Comparison of ENCODE assay signal across 15 mouse cellular contexts in the genomic region with DNA sequence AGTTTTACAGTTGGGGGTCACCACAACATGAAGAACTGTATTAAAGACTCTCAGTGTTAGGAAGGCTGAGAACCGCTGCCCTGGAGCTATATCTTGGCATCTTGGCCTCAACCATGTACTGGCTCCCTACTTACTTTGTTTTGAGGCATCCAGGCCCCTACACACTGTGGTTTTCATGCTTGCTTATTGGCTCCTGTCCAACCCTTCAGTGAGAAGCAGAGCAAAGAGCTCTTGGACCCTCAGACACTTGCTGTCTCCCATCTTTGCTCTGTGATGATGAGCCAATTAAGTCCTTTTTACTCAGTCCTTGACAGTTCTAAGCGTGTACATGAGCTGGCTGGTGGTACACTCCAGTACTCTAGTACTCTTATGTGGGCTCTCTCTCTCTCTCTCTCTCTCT.
"Had no signal": no experiment of that assay in that cellular context is flagged by ENCODE, and none has a peak within 500 bp of the region (broad histone marks: within the 10 kb centered on the region; RNA-seq: fewer than 3 reads in every experiment).

No protein-coding gene starts in this region.

- H3K36me3 ChIP-seq: midbrain, embryonic 13.5 days; midbrain, embryonic 15.5 days; neural tube, embryonic 12.5 days; stomach, embryonic 15.5 days had no signal

- H3K27me3 ChIP-seq: megakaryocyte, embryonic 14.5 days; stomach, embryonic 15.5 days had no signal

- ATAC-seq: liver, postnatal 0 days; midbrain, embryonic 13.5 days; midbrain, embryonic 15.5 days had no signal

- DNase-seq: liver, postnatal 0 days; lung, adult 2 months; lung, postnatal 10 days; right cerebral cortex, postnatal 14 days; thymus, adult 2 months; thymus, postnatal 25 days; thymus, postnatal 4 days had no signal

- H3K9me3 ChIP-seq: megakaryocyte, embryonic 14.5 days; midbrain, embryonic 13.5 days; midbrain, embryonic 15.5 days; neural tube, embryonic 12.5 days; stomach, embryonic 15.5 days had no signal

- H3K4me2 ChIP-seq: midbrain, embryonic 11.5 days; midbrain, embryonic 13.5 days; midbrain, embryonic 15.5 days; neural tube, embryonic 12.5 days; stomach, embryonic 15.5 days had no signal

- H3K27ac ChIP-seq: macrophage; midbrain, embryonic 13.5 days; midbrain, embryonic 15.5 days; neural tube, embryonic 12.5 days; stomach, embryonic 15.5 days; stomach, postnatal 0 days had no signal

- H3K9ac ChIP-seq: liver, postnatal 0 days; midbrain, embryonic 13.5 days; midbrain, embryonic 15.5 days; neural tube, embryonic 12.5 days; stomach, embryonic 15.5 days had no signal

- H3K4me3 ChIP-seq: megakaryocyte, embryonic 14.5 days; midbrain, embryonic 13.5 days; midbrain, embryonic 15.5 days; neural tube, embryonic 12.5 days; stomach, embryonic 15.5 days had no signal

- H3K4me1 ChIP-seq: megakaryocyte, embryonic 14.5 days; stomach, embryonic 15.5 days had no signal
